Mouse (Mus musculus) stomach, embryonic 16.5 days (tissue): ENCODE measurements around the gene Mfng. TPM values are rescaled to one million over a fixed set of nuclear protein-coding genes. Genes with fewer than 3 reads are reported as not detected.

ENCODE experiments used
- ATAC-seq: fragments of 200-750 bp; cut with Nextera tagmentation; 2 replicates; pipeline ENCODE4 v1.8.0; 2017; ENCODE audit warnings: moderate number of reproducible peaks, moderate TSS enrichment; ENCODE audit not compliant: insufficient read depth, low FRiP score
- H3K27ac ChIP-seq: fragments of 300-500 bp; sonication (generic); 2 replicates; pipeline ENCODE4 v1.5.1; 2014; ENCODE audit warnings: low read length
- H3K27me3 ChIP-seq: fragments of 300-500 bp; sonication (generic); 2 replicates; pipeline ENCODE4 v1.6.1; 2014; ENCODE audit warnings: low read length, control low read depth, mixed read lengths; ENCODE audit not compliant: control insufficient read depth, insufficient read depth
- H3K36me3 ChIP-seq: fragments of 300-500 bp; sonication (generic); 2 replicates; pipeline ENCODE4 v1.6.1; 2014; ENCODE audit warnings: low read length; ENCODE audit not compliant: control insufficient read depth, insufficient read depth
- H3K4me1 ChIP-seq: fragments of 300-500 bp; sonication (generic); 2 replicates; pipeline ENCODE4 v1.6.1; 2014; ENCODE audit warnings: low read length, control low read depth, mixed read lengths; ENCODE audit not compliant: control insufficient read depth, insufficient read depth
- H3K4me2 ChIP-seq: fragments of 300-500 bp; sonication (generic); 2 replicates; pipeline ENCODE4 v1.6.1; 2014; ENCODE audit warnings: low read depth, low read length, mixed read lengths
- H3K4me3 ChIP-seq: fragments of 300-500 bp; sonication (generic); replicated peaks from 2 replicates; pipeline ENCODE4 v1.5.1; 2014; ENCODE audit warnings: mild to moderate bottlenecking, low read length
- H3K9ac ChIP-seq: fragments of 300-500 bp; sonication (generic); 2 replicates; pipeline ENCODE4 v1.6.1; 2014; ENCODE audit warnings: low read length
- H3K9me3 ChIP-seq: fragments of 300-500 bp; sonication (generic); replicated peaks from 2 replicates; pipeline ENCODE4 v1.6.1; 2016; ENCODE audit warnings: low read length, control low read depth; ENCODE audit not compliant: control insufficient read depth
- WGBS: fragments of 180-500 bp; shearing (Covaris S2); extraction: QIAGEN DNeasy Blood & Tissue Kit; methylation state at CpG from one replicate; pipeline ENCODE4 v1.1.7; 2014; 5-methylcytosine and 5-hydroxymethylcytosine counted together
- polyA plus RNA-seq: library from polyadenylated mRNA; unstranded; fragments of >200 nt; fragmentation: Nextera tagmentation; extraction: Ambion mirVana; gene quantifications from 2 replicates; pipeline ENCODE4 v1.2.1, GENCODE M21; 2015

Gene Mfng
- polyA plus RNA-seq, 1 experiment from 2014 or later: 18.5 TPM

- ATAC-seq: no peak
- H3K27me3 ChIP-seq: no peaks in the 10 kb centered on the region
- no peak overlapping the region for H3K9ac ChIP-seq
- no peak overlapping the region for H3K27ac ChIP-seq
- no peaks in the 10 kb centered on the region for H3K9me3 ChIP-seq
- no peak overlapping the region for H3K4me2 ChIP-seq
- whole genome bisulfite sequencing: 63% methylated on average over 5 of the region's 5 CpGs
- no peak overlapping the region for H3K4me3 ChIP-seq
- peaks cover 15% of the 10 kb centered on the region for H3K4me1 ChIP-seq
- H3K36me3 ChIP-seq: no peaks in the 10 kb centered on the region
These were observed 11.2 kb upstream of the Mfng start for GRCm38 (mm10) chr15:78784520-78784919.

DNA sequence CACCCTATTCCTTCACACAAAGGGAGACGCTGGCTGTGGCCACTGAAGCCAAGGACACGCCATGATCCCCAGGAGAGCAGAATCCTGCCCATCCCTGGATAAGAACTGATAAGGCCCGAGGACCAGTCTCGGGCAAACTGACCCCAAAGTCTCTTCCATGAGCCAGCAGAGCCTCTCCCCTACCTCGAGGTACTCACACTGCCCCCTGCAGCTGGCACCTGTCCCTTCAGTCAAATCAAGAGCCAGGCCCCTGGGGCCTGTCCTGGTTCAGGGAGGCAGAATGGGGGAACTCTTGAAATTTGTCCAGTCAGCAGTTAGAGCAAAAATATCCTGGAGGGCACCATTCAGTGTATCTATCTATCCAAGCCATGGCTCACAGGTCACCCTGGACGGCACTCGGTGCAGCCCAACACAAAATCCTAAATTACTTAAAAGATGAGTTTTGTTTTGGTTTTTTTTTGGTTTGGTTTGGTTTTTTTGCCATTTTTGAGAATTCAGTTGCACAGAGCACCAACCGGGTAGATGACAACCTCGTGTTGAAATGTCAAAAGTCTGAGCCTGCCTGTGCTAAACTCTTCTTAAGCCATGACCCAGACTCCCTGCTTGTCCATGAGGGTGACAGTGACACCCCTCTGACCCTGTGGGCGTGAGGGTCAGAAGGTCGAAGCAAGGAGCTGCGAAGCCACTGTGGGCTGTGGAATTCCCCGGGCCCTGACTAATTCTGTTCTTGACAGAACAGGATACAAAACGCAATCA is 9.3 kb upstream of the Mfng start:
- no peak overlapping the region for H3K27ac ChIP-seq
- H3K9ac ChIP-seq: no peak overlapping the region
- H3K9me3 ChIP-seq: no peaks in the 10 kb centered on the region
- peaks cover 14% of the 10 kb centered on the region for H3K4me1 ChIP-seq
- no peaks in the 10 kb centered on the region for H3K36me3 ChIP-seq
- ATAC-seq: no peak
- H3K4me3 ChIP-seq: no peak overlapping the region
- H3K4me2 ChIP-seq: no peak overlapping the region
- WGBS: 68% methylated on average over 14 of the region's 14 CpGs
- no peaks in the 10 kb centered on the region for H3K27me3 ChIP-seq

DNA sequence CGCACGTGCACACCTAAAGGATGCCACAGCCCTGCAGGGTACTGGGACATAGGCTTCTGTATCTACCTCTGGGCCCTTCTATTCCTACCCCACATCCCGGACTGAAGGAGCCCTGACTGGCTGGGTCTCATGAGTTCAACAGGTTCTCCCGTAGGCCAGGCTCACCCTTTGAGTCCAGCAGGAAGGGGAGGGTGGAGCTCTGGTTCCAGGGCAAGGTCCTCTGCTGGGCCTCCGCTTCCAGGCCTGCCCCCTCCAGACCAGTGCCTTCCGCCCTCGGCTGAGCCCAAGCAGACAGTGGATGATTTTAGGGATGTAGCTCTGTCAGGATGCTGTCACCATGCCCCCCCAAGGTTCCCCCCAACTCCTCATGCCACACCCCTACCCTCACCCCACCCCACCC is 7.6 kb upstream of the Mfng start:
- ATAC-seq: 0 out of 2 replicates have a peak, but pooled peaks have one; percentile 15
- H3K4me1 ChIP-seq: peaks cover 6% of the 10 kb centered on the region; the same call in 1 of the 2 replicates
- peaks cover 4% of the 10 kb centered on the region; the same call in 1 of the 2 replicates for H3K36me3 ChIP-seq
- H3K9me3 ChIP-seq: no peaks in the 10 kb centered on the region
- H3K9ac ChIP-seq: no peak overlapping the region
- H3K27ac ChIP-seq: no peak overlapping the region
- no peaks in the 10 kb centered on the region for H3K27me3 ChIP-seq
- WGBS: 76% methylated on average over 7 of the region's 7 CpGs
- no peak overlapping the region for H3K4me2 ChIP-seq
- H3K4me3 ChIP-seq: no peak overlapping the region

DNA sequence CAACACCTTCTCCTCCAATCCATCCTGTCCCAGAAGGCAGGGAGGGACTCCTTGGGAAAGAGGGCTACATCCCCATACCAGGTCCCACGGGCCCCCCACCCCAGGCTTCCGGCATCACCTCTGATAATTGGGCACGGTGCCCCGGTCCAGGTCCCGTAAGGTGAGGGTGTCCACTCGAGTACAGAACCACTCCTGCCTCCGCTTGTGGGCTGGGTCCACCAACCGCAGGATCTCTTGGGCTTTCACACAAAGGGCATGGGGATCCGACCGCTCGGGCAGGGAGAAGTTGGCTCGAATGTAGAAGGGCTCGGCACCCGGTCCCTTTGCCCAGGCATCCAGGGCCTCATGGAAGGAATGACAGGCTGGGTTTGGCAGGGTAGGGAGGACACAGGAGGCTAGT is 7.1 kb upstream of the Mfng start:
- H3K4me2 ChIP-seq: no peak overlapping the region
- peaks cover 5% of the 10 kb centered on the region; the same call in 1 of the 2 replicates for H3K4me1 ChIP-seq
- H3K4me3 ChIP-seq: no peak overlapping the region
- H3K9me3 ChIP-seq: no peaks in the 10 kb centered on the region
- H3K36me3 ChIP-seq: peaks cover 4% of the 10 kb centered on the region; the same call in 1 of the 2 replicates
- WGBS: 91% methylated on average over 14 of the region's 14 CpGs
- no peak for ATAC-seq
- no peak overlapping the region for H3K9ac ChIP-seq
- no peaks in the 10 kb centered on the region for H3K27me3 ChIP-seq
- no peak overlapping the region for H3K27ac ChIP-seq

DNA sequence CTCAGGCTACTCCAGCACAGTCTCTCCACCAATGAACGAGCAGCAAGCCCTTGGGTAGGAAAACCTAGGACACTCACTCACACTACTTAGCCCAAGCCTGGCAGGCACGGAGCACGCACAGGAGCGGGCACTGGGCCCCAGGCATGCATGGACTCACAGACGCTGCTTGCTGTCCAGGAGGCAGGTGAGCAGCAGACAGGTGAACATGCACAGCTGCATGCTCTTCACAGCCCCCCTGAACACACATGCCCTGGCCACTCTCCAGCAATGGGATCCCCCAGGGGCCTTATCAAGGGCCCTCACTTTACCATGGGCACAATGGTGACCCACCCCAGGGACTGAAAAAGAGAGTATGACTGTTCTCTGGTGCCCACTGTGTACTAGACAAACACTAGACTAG is 6.4 kb upstream of the Mfng start:
- H3K27ac ChIP-seq: no peak overlapping the region
- 94% methylated on average over 5 of the region's 5 CpGs for WGBS
- H3K9ac ChIP-seq: no peak overlapping the region
- no peak overlapping the region for H3K4me2 ChIP-seq
- no peak overlapping the region for H3K4me3 ChIP-seq
- H3K36me3 ChIP-seq: peaks cover 4% of the 10 kb centered on the region; the same call in 1 of the 2 replicates
- H3K9me3 ChIP-seq: no peaks in the 10 kb centered on the region
- no peaks in the 10 kb centered on the region for H3K27me3 ChIP-seq
- ATAC-seq: no peak
- H3K4me1 ChIP-seq: peaks cover 5% of the 10 kb centered on the region; the same call in 1 of the 2 replicates

- Histone ChIP-seq H3K4me3 (no peak overlapping the region), H3K4me2 (no peak overlapping the region)
- WGBS: 70% methylated on average over 8 of the region's 8 CpGs
These were observed 6.0 kb upstream of the Mfng start for GRCm38 (mm10) chr15:78779253-78779652.

GRCm38 (mm10) chr15:78778077-78778870 is 5.0 kb upstream of the Mfng start:
- Histone ChIP-seq H3K9ac (no peak overlapping the region), H3K4me2 (no peak overlapping the region), H3K4me3 (no peak overlapping the region), H3K27me3 (no peaks in the 10 kb centered on the region), H3K27ac (no peak overlapping the region), H3K4me1 (peaks cover 9% of the 10 kb centered on the region; the same call in 1 of the 2 replicates), H3K36me3 (peaks cover 4% of the 10 kb centered on the region; the same call in 1 of the 2 replicates), H3K9me3 (no peaks in the 10 kb centered on the region)
- WGBS: 53% methylated on average over 14 of the region's 15 CpGs
- peak; percentile 35; the same call in 1 of the 2 replicates for ATAC-seq

More at GRCm38 (mm10) chr15:78779253-78779652, 6.0 kb upstream of the Mfng start:
- H3K27me3 ChIP-seq: no peaks in the 10 kb centered on the region
- H3K27ac ChIP-seq: no peak overlapping the region
- H3K9ac ChIP-seq: no peak overlapping the region
- H3K9me3 ChIP-seq: no peaks in the 10 kb centered on the region
- H3K4me1 ChIP-seq: peaks cover 5% of the 10 kb centered on the region; the same call in 1 of the 2 replicates
- peaks cover 4% of the 10 kb centered on the region; the same call in 1 of the 2 replicates for H3K36me3 ChIP-seq
- ATAC-seq: no peak

GRCm38 (mm10) chr15:78772856-78773255 is 419 bp downstream of the Mfng start:
- Histone ChIP-seq H3K27me3 (no peaks in the 10 kb centered on the region), H3K4me1 (peaks cover 6% of the 10 kb centered on the region; the same call in 1 of the 2 replicates), H3K4me3 (peak overlapping the region; percentile 31), H3K9me3 (peaks cover 6% of the 10 kb centered on the region; the same call in 1 of the 2 replicates), H3K9ac (peak overlapping the region; percentile 44), H3K4me2 (peak overlapping the region; percentile 46), H3K36me3 (peaks cover 4% of the 10 kb centered on the region; the same call in 1 of the 2 replicates), H3K27ac (peak overlapping the region; percentile 79)
- no peak for ATAC-seq
- 36% methylated on average over 14 of the region's 14 CpGs for WGBS
